Mouse (Mus musculus) 3134 (cell line): ENCODE measurements at regions not wholly inside any gene's neighbourhood (a gene's known extent, or its start where the extent isn't known, plus 50 kb on each side); places are given as distances from the start of the nearest gene placed in this dataset.

Experiments
- DNase-seq: peaks from one replicate; pipeline ENCODE4 v3.0.0-alpha.2; 2011; ENCODE audit warnings: low spot score; ENCODE audit not compliant: insufficient read length; ENCODE audit errors: extremely low read depth

DNA sequence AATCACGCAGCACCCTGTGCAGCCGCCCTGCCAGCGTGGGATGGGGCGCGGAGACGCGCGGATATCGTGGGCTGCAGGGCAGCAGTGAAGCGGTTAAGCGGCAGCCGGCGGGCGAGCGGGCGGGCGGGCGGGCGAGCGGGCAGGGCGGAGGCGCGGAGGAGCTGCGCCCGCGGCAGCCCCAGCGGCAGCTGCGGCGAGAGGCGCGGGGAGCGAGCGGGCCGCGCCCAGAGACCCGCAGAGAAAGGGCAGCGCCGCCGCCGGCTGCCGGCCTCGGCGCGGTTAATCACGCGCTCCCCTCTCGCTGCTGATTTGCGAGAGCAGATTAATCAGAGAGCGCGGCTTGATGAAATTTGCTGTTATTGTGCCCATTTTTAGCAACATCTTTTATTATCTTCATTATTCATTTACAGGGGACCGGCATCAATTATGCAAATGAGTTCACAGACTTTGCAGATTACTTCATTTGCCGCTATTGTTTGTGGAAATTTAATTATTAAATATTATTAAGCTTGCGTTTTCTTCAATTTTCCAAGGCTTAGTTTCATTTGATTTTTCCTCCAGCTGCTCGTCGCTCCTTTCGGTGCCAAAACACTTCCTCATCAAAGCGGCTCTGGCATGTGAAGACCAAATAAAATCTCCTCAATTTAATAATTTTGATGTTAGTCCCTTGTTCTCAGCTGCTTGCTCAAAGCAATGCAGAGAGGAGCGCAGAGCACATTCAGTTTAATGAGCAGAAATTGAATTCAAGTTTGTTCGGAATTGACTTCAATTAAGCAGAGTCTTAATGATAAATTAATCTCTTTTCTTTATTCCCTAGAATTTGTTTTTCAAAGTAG is 219.2 kb upstream of the Pkn2 start:
- no peak for DNase-seq

DNA sequence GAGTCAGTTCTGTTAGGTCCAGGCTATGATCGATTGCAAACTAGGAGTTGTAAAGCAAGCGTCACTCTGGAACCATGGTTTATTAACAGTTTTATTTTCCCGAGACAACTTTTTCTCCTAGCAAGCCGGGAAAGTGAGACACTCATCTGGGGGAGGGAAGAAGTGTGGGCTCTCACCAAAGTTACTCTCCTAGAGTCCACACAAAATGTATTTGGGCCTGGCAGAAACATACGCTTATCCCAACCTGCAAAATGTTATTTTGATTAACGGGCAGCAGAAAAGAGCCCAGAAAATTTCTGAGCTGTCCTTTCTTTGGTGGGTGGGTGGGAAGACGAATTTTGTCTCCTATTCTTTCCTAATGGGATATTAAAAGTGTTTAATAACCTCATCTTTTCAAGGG is 218.4 kb upstream of the Pkn2 start:
- DNase-seq = no peak

GRCm38 (mm10) chr3:143092206-143092605 is 210.4 kb upstream of the Pkn2 start:
- DNase-seq = no peak

GRCm38 (mm10) chr3:143090886-143091285 is 209.1 kb upstream of the Pkn2 start:
- DNase-seq = no peak

DNA sequence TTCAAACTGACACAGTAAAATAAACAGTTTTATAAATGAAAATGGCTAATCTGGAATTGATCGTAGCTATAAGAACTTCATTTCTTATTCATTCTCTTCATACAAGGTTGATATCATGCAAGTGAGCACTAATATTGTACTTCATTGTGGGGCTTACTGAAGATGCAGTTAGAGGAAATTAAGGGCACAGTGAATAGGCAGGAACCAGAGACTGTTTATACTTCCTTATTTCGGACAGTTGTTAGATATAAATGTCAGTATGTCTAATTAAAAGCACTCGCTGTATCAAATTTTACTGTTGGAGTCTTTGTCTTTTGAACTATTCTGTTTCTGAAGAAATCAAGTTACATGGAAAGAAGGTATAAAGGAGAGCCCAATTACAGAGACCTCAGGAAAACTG is 208.5 kb upstream of the Pkn2 start:
- DNase-seq = no peak

DNA sequence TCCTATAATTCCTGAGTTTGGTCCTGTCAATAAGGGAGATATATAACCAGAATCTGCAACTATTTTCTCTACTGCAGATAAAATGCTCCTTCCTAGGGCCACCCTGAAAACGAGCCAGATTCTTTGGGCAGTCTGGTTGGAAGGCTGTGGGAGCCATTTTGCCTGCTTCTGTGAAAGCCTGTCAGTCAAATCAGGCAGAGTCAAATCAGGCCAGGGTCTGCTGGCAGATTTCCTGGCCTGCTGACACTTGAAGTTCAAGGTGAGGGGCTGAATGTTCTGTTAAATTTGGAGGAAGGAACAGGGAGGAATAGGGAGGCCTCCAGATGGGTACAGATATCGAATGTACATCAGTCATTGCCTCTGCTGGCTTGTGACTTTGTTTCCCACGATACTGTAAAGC is 206.0 kb upstream of the Pkn2 start:
- no peak for DNase-seq

- DNase-seq = no peak
Observed at GRCm38 (mm10) chr3:143078310-143078709, 196.5 kb upstream of the Pkn2 start.

DNA sequence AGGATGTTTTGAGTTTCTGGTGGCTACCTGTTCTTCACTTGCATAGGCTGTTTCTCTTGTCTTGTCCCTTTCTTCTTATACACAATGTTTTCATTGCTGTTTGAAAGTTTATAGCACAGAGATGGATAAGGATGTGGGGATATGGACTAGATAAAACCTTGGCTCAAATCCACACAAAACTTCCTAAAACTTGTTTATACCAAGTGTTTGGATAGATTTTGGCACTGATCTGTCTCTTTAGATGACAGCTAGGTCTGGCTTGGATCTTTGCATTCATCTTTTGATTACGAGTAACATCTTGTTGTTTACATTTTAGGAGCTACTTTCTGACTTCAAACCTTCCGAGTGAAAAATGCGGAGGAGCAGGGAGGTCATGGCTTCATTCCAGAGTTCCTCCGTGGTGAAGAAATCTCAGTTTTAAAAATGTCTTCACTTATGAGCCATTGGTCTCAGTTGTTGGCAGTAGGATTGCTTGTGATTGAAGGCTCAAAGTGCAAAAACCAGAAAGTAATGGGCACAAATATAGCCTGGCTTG is 190.1 kb upstream of the Pkn2 start:
- no peak for DNase-seq

DNA sequence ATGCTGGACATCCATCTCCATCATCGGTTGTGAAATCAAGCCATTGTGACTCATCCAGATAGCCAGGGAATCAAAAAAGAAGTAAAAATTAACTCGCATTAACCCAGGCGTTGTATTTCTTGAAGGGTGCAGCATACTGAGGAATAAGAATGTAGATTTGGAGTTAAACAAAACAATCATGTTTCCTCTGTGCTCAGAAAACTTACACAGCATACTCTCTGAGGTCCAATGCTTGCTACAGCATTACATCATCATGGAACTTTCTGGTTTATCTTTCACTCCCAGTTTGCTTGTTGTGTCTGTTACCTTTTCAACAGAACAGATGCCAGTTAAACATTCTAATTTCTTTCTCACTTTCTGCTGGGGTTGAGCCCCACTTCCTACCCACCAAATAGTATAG is 173.1 kb upstream of the Pkn2 start:
- DNase-seq = no peak

DNA sequence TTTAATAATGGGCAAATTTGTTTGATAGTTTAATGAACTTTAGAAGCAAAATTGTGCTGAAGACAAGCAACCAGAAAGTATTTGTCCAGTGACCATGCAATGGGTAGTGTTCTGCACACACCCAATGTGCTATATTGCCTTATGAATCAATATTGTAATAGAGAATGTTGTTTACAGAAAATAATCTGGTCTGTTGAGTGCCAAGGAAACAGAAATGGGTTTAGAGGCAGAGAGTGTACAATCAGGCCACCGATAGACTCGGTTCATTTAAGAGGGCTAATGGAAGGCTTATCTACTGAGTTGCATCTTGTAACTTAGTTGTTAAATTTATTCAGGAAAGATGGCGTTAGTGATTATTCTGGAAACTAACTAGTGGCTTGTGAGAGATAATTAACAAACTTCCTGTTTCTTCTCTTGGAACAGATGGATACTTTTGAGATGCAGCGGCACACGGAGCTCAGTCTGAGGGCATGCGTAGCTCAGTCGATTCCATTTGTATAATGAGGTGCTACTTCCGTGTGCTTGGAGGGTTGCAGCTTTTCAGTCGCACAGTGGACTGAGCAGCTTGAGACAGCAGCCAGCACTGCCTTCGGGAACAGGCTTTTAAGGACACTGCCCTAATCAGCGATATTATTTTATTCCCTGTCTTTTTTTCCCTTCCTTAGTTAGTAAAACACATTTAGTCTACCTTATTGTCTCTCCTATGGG is 171.6 kb upstream of the Pkn2 start:
- no peak for DNase-seq

GRCm38 (mm10) chr3:143040666-143041065 is 158.9 kb upstream of the Pkn2 start:
- DNase-seq = no peak

- DNase-seq = no peak
Observed at GRCm38 (mm10) chr3:143036108-143036507, 154.3 kb upstream of the Pkn2 start.

GRCm38 (mm10) chr3:143034588-143034987 is 152.8 kb upstream of the Pkn2 start:
- DNase-seq = no peak

GRCm38 (mm10) chr3:143022486-143022885 is 140.7 kb upstream of the Pkn2 start:
- DNase-seq = no peak

DNA sequence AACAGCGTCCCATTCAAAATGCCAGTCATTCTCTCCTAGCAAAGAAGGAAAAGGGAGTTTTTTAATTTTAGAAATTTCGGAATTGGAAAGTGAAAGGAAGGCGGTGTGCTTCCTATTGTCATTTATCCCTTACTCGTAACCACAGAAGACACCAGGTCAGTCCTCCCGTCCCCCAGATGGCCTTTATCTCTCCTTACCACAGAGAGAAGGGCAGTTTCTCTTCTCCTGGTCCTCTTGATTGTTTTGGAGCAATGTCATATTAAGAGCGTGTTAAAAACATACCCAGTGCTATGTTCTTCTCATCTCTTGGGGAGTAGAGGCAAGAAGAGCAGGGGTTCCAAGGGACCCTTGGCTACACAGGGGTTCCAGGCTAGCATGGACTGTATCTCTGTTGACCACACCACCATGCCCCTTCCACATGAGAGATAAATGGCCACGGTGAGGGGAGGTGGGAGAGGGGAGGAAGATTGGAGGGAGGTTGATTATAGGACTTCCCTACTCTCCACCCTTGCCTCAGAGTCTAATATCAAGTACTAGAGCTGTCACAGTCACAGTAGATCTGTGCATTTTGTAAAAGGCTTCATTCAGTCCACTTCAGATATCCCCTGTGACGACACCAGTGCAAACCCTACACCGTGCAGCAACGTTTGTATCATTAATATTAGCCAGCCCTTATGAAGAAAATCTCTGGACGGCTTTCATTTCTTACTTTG is 139.5 kb upstream of the Pkn2 start:
- no peak for DNase-seq

DNA sequence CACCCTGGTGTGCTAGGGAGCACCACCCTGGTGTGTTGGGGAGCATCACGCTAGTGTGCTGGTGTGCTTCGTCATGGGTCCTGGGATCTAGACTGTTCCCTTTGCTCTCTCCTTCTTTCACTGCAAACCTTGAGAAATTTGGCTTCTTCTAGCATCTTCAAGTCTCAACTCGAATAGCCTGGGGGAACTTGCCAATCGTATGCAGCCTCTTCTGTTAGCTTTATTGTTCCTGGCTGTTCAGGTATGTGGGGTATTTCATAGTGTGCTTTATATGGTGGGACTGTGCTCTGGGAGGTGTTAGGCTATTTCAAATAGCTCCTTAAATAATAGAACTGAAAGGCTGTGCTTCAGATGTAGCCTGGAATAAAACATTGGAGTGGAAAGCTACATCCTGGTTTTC is 135.7 kb upstream of the Pkn2 start:
- no peak for DNase-seq

DNA sequence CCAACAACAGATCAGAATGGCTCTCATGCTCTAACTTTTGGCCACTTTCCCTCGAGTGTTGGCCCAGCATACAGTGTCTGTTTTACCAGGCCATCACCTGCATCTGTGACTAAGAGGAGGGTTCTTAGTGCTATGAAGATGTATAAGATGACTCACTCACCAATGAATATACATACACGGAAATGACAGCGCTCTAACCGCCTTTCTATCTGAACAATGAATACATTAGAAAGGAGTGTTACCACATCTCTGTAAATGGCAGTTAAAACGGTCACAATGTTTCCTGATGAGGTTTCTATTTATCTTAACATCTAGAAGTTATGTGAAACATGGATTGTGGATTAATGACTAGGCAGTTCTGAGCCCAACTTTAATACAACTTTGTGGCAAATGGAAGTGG is 135.0 kb upstream of the Pkn2 start:
- DNase-seq = no peak

GRCm38 (mm10) chr3:143014421-143014820 is 132.6 kb upstream of the Pkn2 start:
- DNase-seq = no peak

DNA sequence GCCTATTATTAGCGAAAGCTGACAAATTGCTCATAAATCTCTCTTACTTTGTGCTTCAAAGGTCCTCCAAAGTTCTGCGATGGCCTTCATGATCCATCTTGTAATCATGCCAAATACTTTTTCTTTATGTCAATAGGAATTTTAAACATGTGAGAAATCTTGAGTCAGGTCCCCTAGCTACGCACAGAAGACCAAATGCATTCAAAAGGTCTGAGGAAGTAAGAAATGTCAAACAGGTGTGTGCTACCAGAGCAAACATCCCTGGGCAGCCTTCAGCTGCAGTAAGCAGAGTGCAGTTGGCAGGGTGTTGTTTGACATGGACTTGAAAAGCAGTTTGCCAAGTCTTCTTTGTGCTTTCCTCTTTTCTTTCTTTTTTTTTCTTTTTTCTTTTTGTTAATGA is 125.2 kb upstream of the Pkn2 start:
- DNase-seq = no peak

GRCm38 (mm10) chr3:143001952-143002351 is 120.1 kb upstream of the Pkn2 start:
- DNase-seq = no peak

DNA sequence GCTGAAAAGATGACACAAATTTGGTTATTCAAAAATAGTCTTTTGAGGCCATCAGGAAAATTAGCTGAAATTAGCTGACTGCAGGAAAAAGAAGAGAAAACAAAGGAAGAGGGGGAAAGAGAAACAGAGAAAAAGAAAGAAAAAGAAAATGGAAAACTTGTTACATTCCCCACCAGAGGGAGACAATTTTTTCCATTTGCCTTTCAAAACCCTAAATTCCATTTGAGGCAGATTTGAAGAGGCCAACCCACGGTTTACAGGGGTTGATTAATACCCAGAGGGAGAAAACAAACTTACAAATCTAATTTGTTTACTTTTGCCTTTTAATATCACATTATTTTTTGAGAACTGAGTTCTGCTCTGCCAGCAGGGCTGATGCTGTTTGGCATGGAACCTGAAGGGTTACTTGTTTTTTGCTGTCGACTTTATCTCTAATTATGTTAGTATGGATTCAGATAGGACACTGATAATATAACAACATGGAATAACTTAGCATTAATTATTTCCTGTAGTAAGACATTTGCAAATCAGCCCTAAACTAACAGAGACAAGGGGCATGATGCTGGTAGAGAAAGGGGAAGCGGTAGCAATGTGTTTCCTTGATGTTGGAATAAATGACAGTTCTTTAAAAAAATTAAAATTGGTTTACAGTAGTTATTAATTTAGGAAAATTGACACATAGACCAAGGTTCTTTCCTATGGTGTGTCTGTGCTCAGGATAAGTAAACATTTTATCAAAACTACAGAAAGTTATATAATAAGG is 114.4 kb upstream of the Pkn2 start:
- DNase-seq = no peak
